Mouse (Mus musculus) heart, adult 2 months (tissue): Measurements from ENCODE around the gene Gm45062. TPM values are rescaled to one million over a fixed set of nuclear protein-coding genes. Genes with fewer than 3 reads are reported as not detected.

ENCODE experiments used
- DNase-seq, 2 experiments: peaks; one replicate each; pipeline ENCODE4 v3.0.0; 2021
- H3K27ac ChIP-seq: fragments of 200-600 bp; 2 replicates; pipeline ENCODE4 v1.8.1; 2022
- H3K27me3 ChIP-seq: fragments of 200-500 bp; 2 replicates; pipeline ENCODE4 v1.6.1; 2012; ENCODE audit warnings: mild to moderate bottlenecking, low read length, inconsistent platforms, mixed read lengths; ENCODE audit not compliant: control insufficient read depth, insufficient read depth
- H3K36me3 ChIP-seq: fragments of 200-500 bp; 2 replicates; pipeline ENCODE4 v1.6.1; 2012; ENCODE audit warnings: low read length, inconsistent platforms; ENCODE audit not compliant: control insufficient read depth, insufficient read depth
- H3K4me1 ChIP-seq: fragments of 200-500 bp; 2 replicates; pipeline ENCODE4 v1.6.1; 2011; ENCODE audit warnings: low read length; ENCODE audit not compliant: control insufficient read depth, insufficient read depth
- H3K4me3 ChIP-seq: fragments of 200-600 bp; 2 replicates; pipeline ENCODE4 v1.8.1; 2022
- H3K79me2 ChIP-seq: fragments of 200-500 bp; replicated peaks from 2 replicates; pipeline ENCODE4 v1.6.1; 2012; ENCODE audit warnings: mild to moderate bottlenecking, inconsistent platforms, low read length, moderate library complexity, mixed read lengths; ENCODE audit not compliant: control insufficient read depth, insufficient read depth
- H3K9ac ChIP-seq: fragments of 200-500 bp; 2 replicates; pipeline ENCODE4 v1.6.1; 2012; ENCODE audit warnings: low read depth, mild to moderate bottlenecking, control low read depth, inconsistent platforms, low read length, mixed read lengths
- CTCF ChIP-seq: fragments of 200-600 bp; IDR thresholded peaks from 2 replicates; pipeline ENCODE4 v1.8.1; 2022; ENCODE audit warnings: antibody characterized with exemption, mild to moderate bottlenecking, moderate library complexity
- EP300 ChIP-seq: fragments of 200-500 bp; IDR thresholded peaks from 2 replicates; pipeline ENCODE4 v1.6.1; 2011; ENCODE audit warnings: low read depth, low read length, control low read depth; ENCODE audit not compliant: insufficient read depth
- POLR2A ChIP-seq: fragments of 200-500 bp; IDR thresholded peaks from 2 replicates; pipeline ENCODE4 v1.6.1; 2011; ENCODE audit warnings: mild to moderate bottlenecking, low read depth, low read length, control low read depth; ENCODE audit not compliant: insufficient read depth
- WGBS: fragments of 180-500 bp; shearing (Covaris S2); methylation state at CpG from one replicate; pipeline ENCODE4 v1.1.7; 2018; 5-methylcytosine and 5-hydroxymethylcytosine counted together
- intact Hi-C: fragments of 180-260 bp; cut with DNase I; formaldehyde crosslinking; loops from one replicate; pipeline ENCODE4 v1.15.1; 2025
- polyA plus RNA-seq: library from polyadenylated mRNA; depleted of rRNA; stranded (reverse); fragments of >200 nt; gene quantifications from 2 replicates; pipeline ENCODE4 v1.2.3, GENCODE M21; 2012
- total RNA-seq, 2 experiments: library from RNA; stranded (reverse); gene quantifications; 2 replicates each; pipeline ENCODE4 v1.2.3; 2021

Gene Gm45062
- total and polyA plus RNA-seq, 3 experiments = 0.57 to 1.9 TPM; not detected in 1

- DNase-seq = no peak
- Histone ChIP-seq H3K4me3 (no peak overlapping the region), H3K36me3 (no peaks in the 10 kb centered on the region), H3K27me3 (no peaks in the 10 kb centered on the region), H3K27ac (no peak overlapping the region), H3K9ac (no peak overlapping the region), H3K79me2 (no peaks in the 10 kb centered on the region), H3K4me1 (no peaks in the 10 kb centered on the region; the same call in 1 of the 2 replicates)
- TF ChIP-seq POLR2A (no peak), EP300 (no peak), CTCF (no peak)
- intact Hi-C loops = no loop called here
- WGBS = 59% methylated on average over 20 of the region's 20 CpGs
Observed at GRCm38 (mm10) chr6:8487044-8487853, 228.0 kb downstream of the Gm45062 start.

DNA sequence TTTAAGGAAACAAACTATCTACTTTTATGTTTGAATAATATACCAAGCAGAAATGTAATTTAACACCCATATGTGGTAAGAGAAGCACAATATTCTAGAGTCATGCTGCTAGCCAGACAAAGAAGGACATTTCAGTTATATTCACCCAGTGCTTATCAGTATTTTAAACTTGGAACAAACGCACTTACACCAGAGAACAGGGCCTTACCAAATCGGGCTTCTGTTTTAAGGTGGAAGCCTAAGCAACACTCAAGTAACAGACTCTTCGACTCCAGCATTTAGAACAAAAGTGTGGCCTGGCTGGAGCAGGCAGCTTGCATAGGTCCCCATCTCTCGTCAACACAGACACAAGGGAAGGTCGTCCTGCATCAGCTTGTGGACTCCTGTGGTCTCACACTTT lies 229.0 kb downstream of the Gm45062 start:
- intact Hi-C loops = no loop called here

DNA sequence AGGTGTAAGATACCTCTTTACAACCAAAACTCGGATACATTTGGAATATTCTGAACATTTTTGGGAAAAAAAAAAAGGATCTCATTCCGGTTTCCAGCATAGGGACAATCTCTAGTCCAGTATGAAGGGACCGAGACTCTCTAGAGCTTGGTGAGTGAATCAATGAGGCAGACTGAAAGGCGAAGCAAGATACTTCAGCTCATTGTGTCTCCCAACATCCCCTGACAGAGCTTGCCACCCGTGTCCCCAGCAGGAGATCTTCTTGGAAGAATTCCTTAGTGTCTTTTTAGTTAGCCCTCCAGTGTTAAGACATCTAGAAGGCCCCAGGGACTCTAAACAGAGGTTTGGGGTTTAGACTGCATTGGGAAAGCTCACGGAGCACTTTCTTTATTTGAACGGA lies 230.0 kb downstream of the Gm45062 start:
- Histone ChIP-seq H3K4me3 (no peak overlapping the region), H3K27ac (no peak overlapping the region), H3K4me1 (no peaks in the 10 kb centered on the region; the same call in 1 of the 2 replicates), H3K27me3 (no peaks in the 10 kb centered on the region), H3K79me2 (no peaks in the 10 kb centered on the region), H3K36me3 (no peaks in the 10 kb centered on the region), H3K9ac (no peak overlapping the region)
- no peak for DNase-seq
- intact Hi-C loops = no loop called here
- TF ChIP-seq CTCF (no peak), EP300 (no peak), POLR2A (no peak)
- WGBS = 88% methylated on average over 7 of the region's 7 CpGs

More for the DNA sequence above, 229.0 kb downstream of the Gm45062 start:
- H3K4me3 ChIP-seq = no peak overlapping the region
- H3K79me2 ChIP-seq = no peaks in the 10 kb centered on the region
- H3K27me3 ChIP-seq = no peaks in the 10 kb centered on the region
- 51% methylated on average over 5 of the region's 5 CpGs for WGBS
- no peak overlapping the region for H3K9ac ChIP-seq
- DNase-seq = no peak
- H3K36me3 ChIP-seq = no peaks in the 10 kb centered on the region
- TF ChIP-seq POLR2A (no peak), EP300 (no peak), CTCF (no peak)
- no peaks in the 10 kb centered on the region; the same call in 1 of the 2 replicates for H3K4me1 ChIP-seq
- H3K27ac ChIP-seq = no peak overlapping the region

- Histone ChIP-seq H3K9ac (no peak overlapping the region), H3K4me1 (no peaks in the 10 kb centered on the region; the same call in 1 of the 2 replicates), H3K27me3 (no peaks in the 10 kb centered on the region), H3K27ac (no peak overlapping the region), H3K79me2 (no peaks in the 10 kb centered on the region), H3K4me3 (no peak overlapping the region), H3K36me3 (no peaks in the 10 kb centered on the region)
- TF ChIP-seq CTCF (no peak), EP300 (no peak), POLR2A (no peak)
- intact Hi-C loops = no loop called here
- no peak for DNase-seq
- WGBS = 89% methylated on average over 1 of the region's 1 CpGs
Observed at GRCm38 (mm10) chr6:8489938-8490585, 230.8 kb downstream of the Gm45062 start.

- no peaks in the 10 kb centered on the region for H3K27me3 ChIP-seq
- no peaks in the 10 kb centered on the region; the same call in 1 of the 2 replicates for H3K4me1 ChIP-seq
- no peak overlapping the region for H3K4me3 ChIP-seq
- H3K27ac ChIP-seq = no peak overlapping the region
- no peak for TF ChIP-seq CTCF
- no peaks in the 10 kb centered on the region for H3K36me3 ChIP-seq
- no peak for DNase-seq
- WGBS = 82% methylated on average over 3 of the region's 3 CpGs
- H3K79me2 ChIP-seq = no peaks in the 10 kb centered on the region
- H3K9ac ChIP-seq = no peak overlapping the region
- intact Hi-C loops = no loop called here
Observed at GRCm38 (mm10) chr6:8492248-8492647, 233.0 kb downstream of the Gm45062 start.

DNA sequence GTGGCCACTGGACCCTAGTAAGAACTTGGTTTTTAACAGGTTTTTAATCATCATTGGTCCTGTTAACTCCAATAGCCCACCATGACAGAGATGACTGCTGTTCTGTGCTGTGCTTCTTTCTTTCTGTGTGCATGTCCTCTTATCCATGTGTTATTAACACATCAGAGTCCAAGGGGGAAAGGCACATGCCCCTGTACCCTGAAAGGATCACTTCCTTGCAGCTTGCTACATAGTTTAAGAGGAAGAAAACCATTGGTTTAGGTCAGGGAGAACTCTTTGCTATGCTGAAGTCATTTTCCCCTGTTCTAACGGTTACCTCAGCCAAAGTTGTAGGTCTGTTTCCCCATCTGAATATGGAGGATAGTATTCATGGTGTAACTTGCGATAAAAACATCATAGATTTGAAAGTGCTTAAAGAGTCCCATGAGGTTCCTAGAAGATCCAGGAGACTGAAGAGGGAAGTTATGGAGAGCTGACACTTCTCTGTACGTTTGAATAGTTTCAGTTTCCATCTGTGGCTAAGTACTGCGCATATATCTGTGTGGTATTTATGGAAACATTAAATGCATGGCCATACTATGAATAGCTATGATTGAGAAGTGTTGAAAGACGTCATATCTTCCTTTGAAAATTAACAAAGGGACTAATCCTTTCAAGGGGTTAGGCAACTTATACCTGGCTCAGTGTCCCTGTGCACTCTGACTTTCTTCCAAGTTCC lies 236.0 kb downstream of the Gm45062 start:
- intact Hi-C loops = no loop called here
- DNase-seq = no peak
- no peaks in the 10 kb centered on the region for H3K27me3 ChIP-seq
- H3K79me2 ChIP-seq = no peaks in the 10 kb centered on the region
- no peaks in the 10 kb centered on the region for H3K4me1 ChIP-seq
- H3K36me3 ChIP-seq = no peaks in the 10 kb centered on the region
- H3K9ac ChIP-seq = no peak overlapping the region
- no peak overlapping the region for H3K4me3 ChIP-seq
- no peak overlapping the region for H3K27ac ChIP-seq
- no peak for TF ChIP-seq EP300
- TF ChIP-seq POLR2A = no peak
- TF ChIP-seq CTCF = no peak
- WGBS = 64% methylated on average over 5 of the region's 5 CpGs
